Mouse (Mus musculus) common myeloid progenitor, adult 5-6 weeks (primary cell): ENCODE results near the gene Qprt. TPM values are rescaled to one million over a fixed set of nuclear protein-coding genes. Genes with fewer than 3 reads are reported as not detected.

Experiments
- ATAC-seq: replicated peaks from 2 replicates; pipeline ENCODE4 v1.8.0; 2016; ENCODE audit warnings: low read depth, mild to moderate bottlenecking, moderate TSS enrichment, inconsistent platforms; ENCODE audit not compliant: poor library complexity, severe bottlenecking
- total RNA-seq: library from RNA; stranded (forward); fragments of 200-1000, 187-1606 nt; gene quantifications from 2 replicates; pipeline ENCODE4 v1.2.3, GENCODE M21; 2017

Qprt gene
- 0.10 and 1.8 TPM in 2 replicates for total RNA-seq

- ATAC-seq: no peak
Measured at GRCm38 (mm10) chr7:127121911-127122270, at the start of gene Qprt. TSS of gene Qprt (minus strand) at chr7:127122226.

GRCm38 (mm10) chr7:127166501-127166900 lies 44.5 kb upstream of the Qprt start:
- 0 out of 2 replicates have a peak, but pooled peaks have one; percentile 8 for ATAC-seq

- no peak for ATAC-seq
Measured at GRCm38 (mm10) chr7:127165607-127166493, 43.8 kb upstream of the Qprt start.

GRCm38 (mm10) chr7:127164002-127164401 lies 42.0 kb upstream of the Qprt start:
- 0 out of 2 replicates have a peak, but pooled peaks have one; percentile 18 for ATAC-seq

GRCm38 (mm10) chr7:127162546-127162945 lies 40.5 kb upstream of the Qprt start:
- ATAC-seq: no peak

GRCm38 (mm10) chr7:127157548-127157947 lies 35.5 kb upstream of the Qprt start:
- peak; percentile 64 for ATAC-seq

GRCm38 (mm10) chr7:127153477-127153876 lies 31.5 kb upstream of the Qprt start:
- no peak for ATAC-seq

GRCm38 (mm10) chr7:127152464-127152863 lies 30.4 kb upstream of the Qprt start:
- no peak for ATAC-seq

GRCm38 (mm10) chr7:127147901-127148300 lies 25.9 kb upstream of the Qprt start:
- ATAC-seq: no peak

- ATAC-seq: no peak
Measured at GRCm38 (mm10) chr7:127146267-127146603, 24.2 kb upstream of the Qprt start.

GRCm38 (mm10) chr7:127145387-127146266 lies 23.6 kb upstream of the Qprt start:
- peak; percentile 37 for ATAC-seq

- peak; percentile 40 for ATAC-seq
Measured at GRCm38 (mm10) chr7:127144412-127144811, 22.4 kb upstream of the Qprt start.

GRCm38 (mm10) chr7:127142666-127143065 lies 20.6 kb upstream of the Qprt start:
- ATAC-seq: no peak

- no peak for ATAC-seq
Measured at GRCm38 (mm10) chr7:127142214-127142613, 20.2 kb upstream of the Qprt start.

- ATAC-seq: no peak
Measured at GRCm38 (mm10) chr7:127140623-127141404, 18.8 kb upstream of the Qprt start.

- ATAC-seq: no peak
Measured at GRCm38 (mm10) chr7:127139562-127139961, 17.5 kb upstream of the Qprt start.

GRCm38 (mm10) chr7:127139100-127139499 lies 17.1 kb upstream of the Qprt start:
- no peak for ATAC-seq

GRCm38 (mm10) chr7:127137262-127138017 lies 15.4 kb upstream of the Qprt start, which contains the start of gene Spn:
TSS of gene Spn (minus strand) at chr7:127137823.
- peak; percentile 68 for ATAC-seq
